Mouse (Mus musculus): ENCODE data around the gene Zfp800.
A peak's percentile ranks its signal among the peaks of the same experiment; 100 is the strongest.

Zfp800 gene

GRCm38 (mm10) chr6:28396051-28396852, 1.6 kb downstream of the Zfp800 start:
- DNase-seq (ENCODE audit: low read depth), result no peak

GRCm38 (mm10) chr6:28389038-28389437, 8.8 kb downstream of the Zfp800 start:
- DNase-seq (ENCODE audit: low read depth), result no peak

GRCm38 (mm10) chr6:28385169-28385568, 12.6 kb downstream of the Zfp800 start:
- peak; percentile 11 for DNase-seq (ENCODE audit: low read depth)

- DNase-seq (ENCODE audit: low read depth), result peak; percentile 69
These were observed 15.8 kb downstream of the Zfp800 start for GRCm38 (mm10) chr6:28381983-28382382.

DNA sequence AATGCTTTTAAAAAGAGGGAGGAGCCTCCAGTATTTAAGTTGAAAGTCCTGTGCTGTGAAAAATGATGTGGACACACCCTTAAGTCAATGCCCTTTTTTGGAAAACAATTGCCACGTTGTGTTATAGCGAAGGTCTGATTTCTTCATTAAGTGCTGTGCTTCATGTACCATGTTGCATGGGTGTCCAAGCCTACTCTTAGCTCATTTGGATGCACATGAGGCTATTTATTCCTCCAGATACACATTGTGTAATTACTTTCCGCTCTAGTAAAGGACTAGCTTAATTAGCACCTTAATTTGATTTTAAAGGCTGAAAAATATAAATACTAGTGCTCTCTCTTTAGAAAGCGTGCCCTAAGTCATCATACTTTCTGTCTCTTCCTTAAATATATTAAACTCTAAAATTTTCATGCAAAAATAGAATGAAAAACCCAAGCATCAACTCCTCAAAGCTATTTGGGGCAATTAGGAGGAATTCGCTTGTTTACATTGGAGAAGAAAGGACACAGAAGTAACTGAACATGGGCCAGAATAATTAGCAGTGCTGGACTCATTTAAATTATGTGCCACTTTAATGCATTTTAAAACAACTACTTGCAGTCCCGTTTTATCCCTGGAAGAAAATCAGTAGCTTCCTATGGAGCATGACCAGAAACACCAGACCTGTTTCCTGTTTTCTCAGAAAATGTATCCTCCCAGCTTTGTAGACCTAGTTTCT, 27.7 kb downstream of the Zfp800 start:
- no peak for DNase-seq (ENCODE audit: low read depth)

GRCm38 (mm10) chr6:28367575-28367974, 30.2 kb downstream of the Zfp800 start:
- DNase-seq (ENCODE audit: low read depth), result no peak

DNA sequence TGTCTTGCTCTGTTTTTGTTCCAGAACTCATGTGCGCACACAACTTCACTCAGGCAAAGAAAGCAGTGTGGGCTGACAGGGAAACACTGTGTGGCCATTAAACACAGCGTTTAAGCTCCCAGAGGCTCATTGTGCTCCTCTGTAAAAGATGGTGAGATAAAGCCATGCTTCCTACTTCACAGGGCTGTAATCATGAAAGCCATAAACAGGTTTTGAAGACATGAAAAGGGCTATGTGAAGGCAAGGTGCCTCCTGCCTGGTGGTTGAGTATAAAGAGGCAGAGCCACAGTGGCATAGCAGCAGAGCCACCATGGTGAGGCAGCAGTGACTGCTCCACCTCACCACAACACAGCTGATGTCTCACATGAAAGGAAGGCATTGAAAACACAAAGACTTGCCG, 46.7 kb downstream of the Zfp800 start:
- peak; percentile 87 for DNase-seq (ENCODE audit: low read depth)

DNA sequence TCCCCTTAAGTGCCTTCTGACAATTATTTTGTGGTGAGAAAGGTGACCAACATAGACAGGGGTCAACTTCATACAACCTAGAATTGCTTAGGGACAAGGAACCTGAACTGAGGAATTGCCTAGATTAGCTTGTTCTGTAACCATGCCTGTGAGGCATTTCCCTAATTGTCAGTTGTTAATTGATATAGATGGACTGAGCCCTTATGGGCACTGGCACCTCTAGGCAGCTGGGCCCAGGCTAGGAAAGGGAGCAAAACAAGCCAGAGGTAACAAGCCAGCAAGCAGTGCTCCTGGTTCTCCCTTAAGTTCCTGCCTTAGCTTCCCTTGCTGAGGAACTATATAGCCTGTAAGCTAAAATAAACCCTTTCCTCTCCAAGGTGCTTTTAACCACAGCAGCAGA, 52.1 kb downstream of the Zfp800 start:
- no peak for DNase-seq (ENCODE audit: low read depth)

DNA sequence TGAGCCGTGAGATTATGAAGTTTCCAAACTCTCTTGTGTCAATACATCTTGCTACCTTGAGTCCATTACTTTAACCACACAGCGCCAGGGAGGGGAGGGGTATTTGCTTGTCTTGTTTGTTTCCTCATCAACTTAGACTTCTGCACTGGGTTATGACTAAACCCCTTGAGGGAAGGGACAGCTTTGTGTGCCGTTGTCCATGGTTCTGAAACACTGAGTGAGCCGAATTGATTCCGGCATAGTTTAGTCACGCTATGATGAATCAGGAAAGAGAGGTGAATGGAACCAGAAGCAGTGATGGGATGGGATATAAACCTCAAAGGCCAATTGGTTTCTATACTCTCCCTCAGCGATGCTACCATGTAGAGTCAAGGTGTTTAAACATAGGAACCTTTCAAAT, 52.6 kb downstream of the Zfp800 start:
- no peak for DNase-seq (ENCODE audit: low read depth)

DNA sequence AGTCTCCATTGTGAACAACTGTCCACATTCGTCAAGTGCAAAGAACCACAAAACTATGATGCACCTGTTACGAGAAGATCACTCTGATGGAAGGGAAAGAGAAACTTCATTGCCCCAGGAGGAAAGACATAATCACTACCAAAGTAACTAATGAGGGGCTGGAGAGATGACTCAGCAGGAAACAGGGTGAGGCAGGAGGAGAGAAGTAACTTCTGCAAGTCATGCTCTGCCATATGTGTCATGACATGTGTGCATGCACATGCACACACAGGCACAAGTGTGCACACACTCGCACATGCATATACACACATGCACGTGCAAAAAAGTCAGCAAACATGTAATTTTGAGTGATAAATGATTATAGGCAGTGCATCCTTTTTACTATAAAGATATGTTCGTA, 54.9 kb downstream of the Zfp800 start:
- no peak for DNase-seq (ENCODE audit: low read depth)

DNA sequence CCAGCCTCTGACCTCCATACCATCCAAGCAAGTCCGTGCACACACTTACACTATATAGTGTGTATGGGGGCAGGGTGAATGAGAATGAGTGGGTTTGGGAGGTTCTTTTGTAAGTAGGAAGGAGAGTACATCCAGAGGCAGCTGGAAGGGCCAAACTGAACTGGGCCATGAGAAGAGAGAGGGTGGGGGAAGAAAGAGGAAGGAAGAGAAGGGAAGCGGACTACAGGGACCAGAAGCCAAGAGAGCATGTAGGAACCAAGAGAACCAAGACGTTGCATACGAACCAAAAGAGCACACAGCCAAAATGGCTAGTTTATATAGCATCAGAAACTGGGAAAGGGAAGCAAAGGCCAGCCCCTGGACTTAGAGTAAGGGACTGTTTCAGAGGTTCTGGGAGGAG, 56.6 kb downstream of the Zfp800 start:
- DNase-seq (ENCODE audit: low read depth), result no peak

DNA sequence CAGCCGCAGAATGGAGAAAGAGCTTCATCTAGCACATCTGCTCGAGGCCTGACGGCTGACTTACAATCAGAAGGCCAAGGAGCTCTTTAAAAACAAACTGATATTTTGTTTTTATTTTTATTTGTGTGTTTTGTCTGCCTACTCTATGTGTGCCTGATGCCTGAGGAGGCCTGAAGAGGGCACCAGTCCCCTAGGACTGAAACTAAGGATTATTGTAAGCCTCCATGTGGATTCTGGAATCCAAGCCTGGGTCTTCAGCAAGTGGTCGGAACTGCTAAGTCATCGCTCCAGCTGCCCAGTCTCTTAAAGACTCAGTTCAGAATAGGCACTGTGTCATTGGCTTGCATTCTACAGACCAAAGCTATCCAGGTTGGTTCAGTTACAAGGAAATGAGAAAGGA, 58.4 kb downstream of the Zfp800 start:
- DNase-seq (ENCODE audit: low read depth), result no peak

GRCm38 (mm10) chr6:28333696-28334095, 64.1 kb downstream of the Zfp800 start:
- no peak for DNase-seq (ENCODE audit: low read depth)

GRCm38 (mm10) chr6:28332546-28332945, 65.3 kb downstream of the Zfp800 start:
- DNase-seq (ENCODE audit: low read depth), result no peak

DNA sequence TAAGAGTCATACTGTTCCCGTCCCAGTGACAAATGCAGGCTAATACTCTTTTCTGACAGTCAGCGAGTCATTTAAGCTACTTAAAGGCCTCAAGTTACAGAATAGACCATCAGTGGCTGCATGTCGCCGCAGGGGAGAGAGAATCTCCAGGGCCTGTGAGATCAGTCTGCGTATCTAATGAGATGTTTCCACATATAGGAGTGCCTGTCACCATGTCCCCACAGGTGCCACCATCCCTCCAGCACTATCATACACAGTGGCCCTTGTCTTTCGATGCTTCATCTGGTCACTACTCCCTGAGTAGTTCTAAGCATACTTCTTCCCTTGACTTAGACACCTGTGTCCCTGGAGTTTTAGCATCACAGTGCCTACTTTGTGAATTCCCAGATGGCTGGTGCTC, 68.0 kb downstream of the Zfp800 start:
- DNase-seq (ENCODE audit: low read depth), result no peak

GRCm38 (mm10) chr6:28329002-28329596, 68.7 kb downstream of the Zfp800 start:
- DNase-seq (ENCODE audit: low read depth), result no peak

DNA sequence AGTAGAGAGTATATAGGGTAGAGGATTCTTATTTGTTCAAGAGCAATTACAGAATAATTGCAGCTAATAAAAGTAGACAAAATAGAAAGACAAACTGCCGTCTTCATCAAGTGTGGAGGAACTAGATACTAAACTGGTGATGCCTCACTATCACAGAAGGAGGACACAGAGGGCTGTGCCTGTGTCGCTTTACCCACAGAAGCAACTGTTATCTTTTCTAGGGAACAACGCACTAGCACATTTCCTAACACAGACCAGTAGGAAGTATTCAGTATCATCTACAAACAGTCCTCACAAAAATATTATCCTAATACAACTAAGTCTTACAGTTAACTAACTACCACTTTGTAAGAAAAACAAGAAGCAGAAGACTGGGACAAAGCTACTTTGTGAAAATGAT, 71.1 kb downstream of the Zfp800 start:
- no peak for DNase-seq (ENCODE audit: low read depth)

GRCm38 (mm10) chr6:28322399-28322798, 75.4 kb downstream of the Zfp800 start:
- DNase-seq (ENCODE audit: low read depth), result peak; percentile 86

DNA sequence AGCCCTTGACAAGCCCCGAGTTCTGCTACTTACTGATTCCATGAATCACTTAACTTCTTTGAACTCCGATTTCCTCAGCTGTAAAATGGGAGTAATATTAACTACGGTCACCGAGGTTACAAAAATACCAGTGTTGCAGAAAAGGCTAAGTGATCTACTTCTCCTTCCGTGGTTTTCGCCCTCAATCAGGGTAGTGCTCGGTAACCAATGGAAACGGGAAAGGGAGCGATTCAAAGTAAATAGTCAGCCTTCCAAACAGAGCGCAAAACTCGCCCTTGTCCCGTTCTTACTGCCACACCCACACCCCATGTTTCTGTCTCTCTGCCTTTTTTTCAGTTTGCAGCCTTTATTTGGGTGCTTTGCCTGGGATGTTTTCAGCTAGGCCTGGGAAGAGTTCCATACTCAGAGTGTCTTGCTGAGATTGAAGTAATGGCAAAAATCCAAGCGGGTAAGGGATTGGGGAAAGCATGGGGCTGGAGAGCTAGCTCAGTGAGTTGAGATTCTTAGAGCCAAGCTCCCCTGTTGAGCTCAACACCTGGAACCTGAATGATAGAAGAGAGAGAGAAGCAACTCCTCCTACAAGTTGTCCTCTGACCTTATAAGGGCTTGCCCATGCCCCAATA, 78.0 kb downstream of the Zfp800 start:
- peak; percentile 31 for DNase-seq (ENCODE audit: low read depth)

DNA sequence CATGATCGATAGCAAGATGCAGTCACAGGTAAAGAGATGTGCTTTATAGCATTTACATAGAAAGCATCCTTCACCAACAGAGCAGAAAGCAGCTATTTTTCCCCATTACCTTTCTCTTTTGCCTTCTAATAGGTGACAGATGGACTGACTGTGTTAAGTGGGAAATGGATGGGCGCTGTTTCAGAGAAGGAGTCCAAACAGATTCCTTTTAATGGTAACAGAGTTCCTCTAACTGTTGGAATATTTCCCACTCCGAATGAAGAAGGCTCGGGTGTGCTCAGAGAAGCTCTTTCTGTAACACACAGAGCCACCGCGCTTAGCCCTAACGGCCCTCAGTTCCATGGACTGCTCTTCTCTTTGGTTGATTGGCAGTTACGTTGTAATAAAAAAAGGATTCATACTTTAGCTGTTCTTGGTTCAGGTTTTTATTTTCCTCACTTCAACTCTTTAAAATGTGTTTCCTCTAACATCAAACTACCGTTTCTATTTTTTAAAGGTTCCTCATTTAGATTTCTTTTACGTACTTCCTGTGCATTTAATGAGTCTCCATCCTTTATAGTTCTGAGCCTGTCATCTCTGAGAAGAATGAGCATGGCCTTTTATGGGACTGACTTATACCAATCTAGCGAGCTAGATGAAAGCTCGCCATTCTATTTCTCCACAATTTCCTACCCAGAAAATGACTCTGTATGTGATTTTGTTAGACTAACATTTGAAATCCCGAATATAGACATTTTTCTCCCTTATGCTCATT, 78.8 kb downstream of the Zfp800 start:
- DNase-seq (ENCODE audit: low read depth), result peak; percentile 74

DNA sequence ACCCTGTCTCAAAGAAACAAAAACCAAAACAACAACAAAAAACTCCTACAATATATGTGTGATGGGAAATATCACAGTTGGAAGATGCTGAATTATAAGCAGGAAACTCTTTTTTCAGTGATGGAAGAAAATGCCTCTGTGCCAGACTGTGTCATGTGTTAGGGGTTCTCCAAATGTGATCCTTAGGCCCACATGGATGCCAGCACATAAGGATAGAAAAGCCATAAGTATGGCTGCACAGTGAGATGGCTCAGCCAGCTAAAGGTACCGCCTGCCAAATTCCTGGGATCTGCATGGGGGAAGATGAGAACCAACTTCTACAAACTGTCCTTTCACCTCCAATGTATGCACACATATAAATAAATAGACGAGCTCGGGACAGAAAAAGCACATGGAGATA, 82.6 kb downstream of the Zfp800 start:
- DNase-seq (ENCODE audit: low read depth), result no peak

DNA sequence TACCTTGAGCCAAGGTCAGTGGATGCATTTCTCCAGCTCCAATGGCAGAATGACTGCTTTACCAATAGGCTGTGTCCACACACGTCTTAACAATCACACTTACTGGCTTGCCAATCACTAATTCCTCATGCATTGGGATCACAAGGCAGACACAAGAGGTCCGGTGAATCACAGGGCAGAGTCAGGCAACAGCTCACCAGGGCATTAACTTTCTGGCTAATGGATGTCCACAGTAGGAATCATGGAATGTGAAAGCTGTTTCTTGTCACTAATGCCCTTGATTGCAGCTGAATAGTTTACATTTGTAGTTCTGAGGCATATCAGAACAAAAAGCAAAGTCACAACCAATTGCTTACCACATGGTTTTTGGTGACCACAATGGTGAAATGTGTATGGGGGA, 85.7 kb downstream of the Zfp800 start:
- no peak for DNase-seq (ENCODE audit: low read depth)

All from naive thymus-derived CD4-positive, alpha-beta T cell, adult 2 months (primary cell).